Mouse (Mus musculus): ENCODE measurements around the gene Bcam. TPM values are rescaled to one million over a fixed set of nuclear protein-coding genes. Genes with fewer than 3 reads are reported as not detected.

Gene Bcam
- total RNA-seq, 2 experiments from 2014 or later: 9.2 to 14.8 TPM

- Histone ChIP-seq H3K27ac (no peak overlapping the region), H3K4me3 (no peak overlapping the region)
- TF ChIP-seq CTCF (conservative IDR thresholded peaks at IDR 0.05): peak; percentile 48
- DNase-seq (ENCODE audit: low spot score in 2 of 2): no peak
Observed at GRCm38 (mm10) chr7:19779903-19780302, 9.1 kb upstream of the Bcam start.

DNA sequence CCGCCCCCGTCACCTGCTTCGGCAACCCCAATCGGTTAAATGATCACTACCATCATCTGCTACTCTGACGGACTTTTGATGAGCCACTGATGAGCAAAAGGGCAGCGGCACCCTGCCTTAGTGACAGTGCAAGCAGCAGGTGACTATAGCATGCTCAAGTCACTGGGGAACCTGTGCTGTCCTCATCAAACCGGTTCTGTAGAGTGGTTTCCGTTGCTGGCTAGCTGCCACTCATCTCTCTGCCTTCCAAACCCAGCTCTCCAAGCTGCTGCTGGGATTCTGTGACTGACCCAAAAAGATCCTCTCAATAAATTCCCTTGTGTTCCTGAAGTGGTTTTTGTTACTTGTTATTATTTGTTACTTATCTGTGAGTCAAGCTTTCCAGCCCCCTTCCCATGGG is 7.8 kb upstream of the Bcam start:
- Histone ChIP-seq H3K4me3 (no peak overlapping the region), H3K27ac (no peak overlapping the region)
- no peak for DNase-seq (ENCODE audit: low spot score in 2 of 2)
- no peak for TF ChIP-seq CTCF (conservative IDR thresholded peaks at IDR 0.05)

DNA sequence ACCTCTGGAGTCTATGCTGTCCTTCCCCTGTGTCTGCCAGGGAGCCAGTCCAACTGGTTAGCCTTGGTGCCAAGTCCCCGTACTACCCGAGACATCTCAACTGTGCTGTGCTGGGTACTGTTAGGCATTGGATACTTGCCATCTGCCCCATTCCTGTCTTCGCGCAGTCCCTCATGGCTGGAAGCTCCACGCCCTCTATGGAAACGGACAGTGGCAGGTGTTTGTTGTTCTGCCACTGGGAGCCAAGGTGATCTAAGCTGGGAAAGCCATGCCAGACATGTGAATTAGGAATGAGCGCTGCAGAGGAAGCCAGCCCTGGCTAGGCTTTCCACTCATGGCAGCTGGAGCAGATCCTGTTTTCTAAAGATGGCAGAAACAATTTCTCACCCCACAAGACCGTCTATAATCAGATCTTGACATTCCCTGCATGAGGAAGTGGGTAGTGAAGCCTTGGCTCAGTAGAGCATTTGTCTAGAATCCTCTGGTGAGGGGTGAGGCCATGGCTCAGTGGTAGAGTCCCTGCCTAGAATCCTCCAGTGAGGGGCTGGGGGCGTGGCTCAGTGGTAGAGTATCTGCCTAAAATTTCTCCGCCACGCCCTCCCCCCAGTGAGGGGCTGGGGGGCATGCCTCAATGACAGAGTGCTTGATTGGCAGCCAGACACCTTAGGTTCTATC is 6.4 kb upstream of the Bcam start:
- no peak for DNase-seq (ENCODE audit: low spot score in 2 of 2)
- no peak overlapping the region for H3K27ac ChIP-seq
- no peak overlapping the region for H3K4me3 ChIP-seq
- no peak for TF ChIP-seq CTCF (conservative IDR thresholded peaks at IDR 0.05)

DNA sequence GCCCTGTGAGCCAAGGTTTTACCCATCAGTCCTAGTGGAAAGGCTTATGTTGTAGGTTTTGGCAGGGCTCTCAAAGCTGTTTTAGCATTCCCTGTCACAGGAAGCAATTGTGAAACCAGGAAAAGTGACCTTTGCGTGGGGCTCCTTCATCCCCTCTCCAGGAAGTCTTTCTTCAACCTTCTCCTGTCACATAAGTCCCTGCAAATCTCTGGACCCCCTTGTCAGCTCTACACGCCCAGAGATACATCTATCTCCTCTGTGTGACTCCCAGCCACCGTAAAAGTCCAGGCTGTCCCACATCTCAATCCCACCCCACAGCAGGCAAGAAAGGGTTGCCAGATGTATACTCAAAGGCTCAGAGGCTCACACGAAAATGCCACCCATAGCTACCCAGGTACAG is 866 bp upstream of the Bcam start:
- Histone ChIP-seq H3K4me3 (no peak overlapping the region), H3K27ac (no peak overlapping the region)
- no peak for TF ChIP-seq CTCF (conservative IDR thresholded peaks at IDR 0.05)
- no peak for DNase-seq (ENCODE audit: low spot score in 2 of 2)

DNA sequence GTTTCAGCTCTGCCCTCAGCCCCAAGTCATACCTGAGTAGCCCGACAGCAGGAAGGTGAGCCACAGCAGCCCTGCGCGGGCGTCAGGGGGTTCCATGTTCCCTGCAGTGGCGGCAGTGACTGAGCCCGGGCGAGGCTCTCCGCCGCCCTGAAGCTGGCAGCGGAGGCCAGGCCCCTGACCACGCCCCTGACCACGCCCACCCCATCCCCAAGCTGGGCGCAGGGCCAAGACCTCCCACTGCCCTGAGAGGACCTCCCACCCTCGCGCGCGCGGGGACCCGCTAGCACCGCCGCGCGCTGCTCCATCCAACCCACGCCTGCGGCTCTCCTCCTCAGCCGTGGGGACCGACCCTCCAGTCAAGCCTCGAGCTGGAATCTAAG is 451 bp downstream of the Bcam start:
- peak overlapping the region; percentile 55 for H3K4me3 ChIP-seq
- DNase-seq (ENCODE audit: low spot score in 2 of 2): peak; percentile 26 to 41
- TF ChIP-seq CTCF (conservative IDR thresholded peaks at IDR 0.05): no peak
- peak overlapping the region; percentile 60 for H3K27ac ChIP-seq

DNA sequence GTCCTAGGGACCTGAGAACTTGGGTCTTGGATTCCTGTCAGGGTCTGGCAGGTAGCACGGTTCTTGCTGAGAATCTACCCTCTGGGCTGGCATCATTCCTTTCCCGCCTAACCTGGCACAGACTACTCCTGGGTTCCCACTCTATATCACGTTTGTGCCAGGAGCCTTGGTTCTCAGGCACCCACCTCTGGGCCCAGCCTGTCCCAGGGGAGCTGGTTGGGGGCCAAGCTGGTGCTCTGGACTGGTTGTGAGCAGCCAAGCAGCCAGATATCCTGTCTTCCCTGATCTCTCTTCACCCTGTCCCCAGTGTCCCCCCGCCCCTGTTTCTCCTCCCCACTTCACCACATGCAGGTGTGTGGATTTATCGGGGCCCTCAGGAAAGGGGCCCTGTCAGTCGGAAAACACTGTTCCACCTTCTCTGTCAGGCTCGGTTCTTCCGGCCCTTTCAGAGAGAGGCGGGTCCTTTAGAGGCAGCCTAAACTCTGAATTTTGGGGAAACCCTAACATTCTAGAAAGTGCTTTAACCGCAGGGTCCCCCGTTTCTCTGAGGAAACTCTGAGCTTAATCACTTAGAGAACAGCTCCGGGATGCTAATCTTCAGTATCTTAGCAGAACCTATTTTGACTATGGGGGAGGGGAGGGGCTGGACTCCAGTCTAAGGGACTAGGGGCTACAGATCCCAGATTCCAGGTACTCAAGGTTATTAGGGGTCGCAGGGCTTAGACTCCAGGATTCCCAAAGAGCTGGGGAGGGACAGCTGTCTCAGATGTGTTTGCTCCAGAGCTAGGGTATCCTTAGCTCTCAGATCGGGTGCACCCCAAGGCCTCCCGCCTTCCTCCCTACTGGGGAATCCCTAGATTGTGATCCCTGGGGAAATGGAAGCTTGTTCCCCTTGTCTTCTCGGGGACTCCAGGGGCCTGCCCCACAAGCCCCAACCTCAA is 1.1 kb downstream of the Bcam start:
- TF ChIP-seq CTCF (conservative IDR thresholded peaks at IDR 0.05): no peak
- H3K4me3 ChIP-seq: peak overlapping the region; percentile 55
- DNase-seq (ENCODE audit: low spot score in 2 of 2): no peak
- H3K27ac ChIP-seq: peak overlapping the region; percentile 60

- DNase-seq (ENCODE audit: low spot score in 2 of 2): no peak
- H3K4me3 ChIP-seq: no peak overlapping the region; the same call in 1 of the 2 replicates
- TF ChIP-seq CTCF (conservative IDR thresholded peaks at IDR 0.05): no peak
- no peak overlapping the region for H3K27ac ChIP-seq
Observed at GRCm38 (mm10) chr7:19769001-19769400, 1.8 kb downstream of the Bcam start.

DNA sequence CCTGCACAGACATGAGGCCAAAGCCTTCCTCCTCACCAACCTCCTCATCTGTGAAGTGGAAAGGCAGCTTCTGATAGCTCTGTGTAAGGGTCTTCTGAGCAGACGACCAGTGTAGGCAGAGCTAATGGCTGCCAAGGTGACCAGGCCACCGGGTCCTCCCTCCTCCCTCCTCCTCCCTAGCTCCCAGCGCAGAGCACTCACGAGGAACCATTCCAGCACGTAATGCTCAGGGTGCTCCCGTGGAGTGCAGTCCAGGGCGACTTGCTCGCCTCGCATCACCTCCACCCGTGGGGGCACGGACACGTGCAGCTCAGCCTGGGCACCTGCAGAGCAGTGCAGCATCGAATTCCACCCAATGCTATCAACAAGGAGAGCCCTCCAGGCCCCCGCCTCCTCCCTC is 2.6 kb downstream of the Bcam start:
- TF ChIP-seq CTCF (conservative IDR thresholded peaks at IDR 0.05): no peak
- no peak overlapping the region for H3K4me3 ChIP-seq
- H3K27ac ChIP-seq: no peak overlapping the region
- DNase-seq (ENCODE audit: low spot score in 2 of 2): no peak

GRCm38 (mm10) chr7:19764581-19764980 is 6.2 kb downstream of the Bcam start:
- Histone ChIP-seq H3K27ac (no peak overlapping the region), H3K4me3 (no peak overlapping the region)
- no peak for DNase-seq (ENCODE audit: low spot score in 2 of 2)
- TF ChIP-seq CTCF (conservative IDR thresholded peaks at IDR 0.05): no peak

- no peak overlapping the region for H3K4me3 ChIP-seq
Observed at GRCm38 (mm10) chr7:19763829-19764477, 6.9 kb downstream of the Bcam start.

GRCm38 (mm10) chr7:19762283-19762682 is 8.5 kb downstream of the Bcam start:
- no peak for DNase-seq (ENCODE audit: low spot score in 2 of 2)
- H3K27ac ChIP-seq: no peak overlapping the region
- TF ChIP-seq CTCF (conservative IDR thresholded peaks at IDR 0.05): no peak
- no peak overlapping the region for H3K4me3 ChIP-seq

More at GRCm38 (mm10) chr7:19763829-19764477, 6.9 kb downstream of the Bcam start:
- no peak for DNase-seq (ENCODE audit: low spot score in 2 of 2)
- H3K27ac ChIP-seq: no peak overlapping the region
- no peak for TF ChIP-seq CTCF (conservative IDR thresholded peaks at IDR 0.05)

DNA sequence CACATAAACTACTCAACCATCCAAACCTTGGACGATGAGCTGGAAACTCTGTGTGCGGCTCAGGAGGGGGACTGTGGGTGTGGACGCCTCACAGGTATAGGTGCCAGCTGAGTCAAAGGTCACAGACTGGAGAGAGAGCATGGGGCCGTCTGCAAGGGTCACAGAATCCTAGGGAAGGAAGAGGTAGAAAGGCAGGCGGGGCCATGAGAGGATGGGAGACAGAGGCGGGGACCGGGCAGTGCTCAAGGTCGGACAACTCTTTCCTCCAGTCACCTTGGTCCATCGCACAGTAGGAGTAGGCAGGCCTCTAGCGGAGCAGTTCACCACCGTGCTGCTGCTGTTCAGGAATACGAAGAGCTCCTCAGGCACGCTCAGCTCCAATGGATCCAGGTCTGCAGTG is 10.8 kb downstream of the Bcam start:
- Histone ChIP-seq H3K27ac (no peak overlapping the region), H3K4me3 (no peak overlapping the region)
- no peak for TF ChIP-seq CTCF (conservative IDR thresholded peaks at IDR 0.05)
- DNase-seq (ENCODE audit: low spot score in 2 of 2): no peak

DNA sequence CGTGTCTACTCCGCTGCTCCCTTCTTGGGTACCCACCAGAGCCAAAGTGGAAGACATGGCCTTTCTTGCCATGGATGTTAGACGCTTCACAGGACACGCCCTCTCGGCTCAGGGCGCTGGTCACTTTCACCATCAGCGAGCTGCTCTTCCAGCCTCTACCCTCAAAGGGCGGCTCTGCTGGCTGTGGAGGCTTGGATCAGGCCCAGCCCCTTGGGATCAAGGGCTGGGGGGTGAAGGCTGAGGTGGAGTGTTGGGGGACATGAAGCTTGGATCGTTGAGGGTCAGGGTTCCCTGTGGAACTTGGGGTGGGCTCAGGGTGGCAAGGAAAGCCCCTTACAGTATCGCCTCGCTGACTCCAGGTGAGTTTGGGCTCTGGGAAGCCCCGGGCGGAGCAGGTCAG is 12.2 kb downstream of the Bcam start:
- no peak for TF ChIP-seq CTCF (conservative IDR thresholded peaks at IDR 0.05)
- no peak for DNase-seq (ENCODE audit: low spot score in 2 of 2)
- no peak overlapping the region for H3K4me3 ChIP-seq
- H3K27ac ChIP-seq: no peak overlapping the region

Measured in layer of hippocampus, adult 2 months (tissue).